ENCODE assay signal across 10 mouse cellular contexts in the genomic region with DNA sequence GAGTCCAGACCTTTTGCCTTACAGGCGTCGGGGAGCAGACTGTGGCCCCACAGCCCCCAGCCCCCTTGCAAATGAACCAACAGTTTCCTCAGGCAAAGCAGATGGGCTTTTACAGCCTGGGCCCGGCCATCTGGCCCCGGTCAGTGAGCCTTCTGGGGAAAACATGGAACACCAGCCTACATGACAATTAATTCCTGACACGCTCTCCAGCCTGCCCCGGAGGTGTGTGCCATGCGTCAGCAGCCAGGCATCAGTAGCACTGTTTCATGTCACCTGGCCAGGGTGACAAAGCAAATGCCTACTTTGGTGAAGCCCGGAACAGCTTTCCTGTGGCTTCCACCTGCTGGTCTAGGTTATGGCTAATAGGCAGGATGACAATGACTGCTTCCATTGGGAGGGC.
DNase-seq lines count a peak whose midpoint lies in the region; TF ChIP-seq lines count a peak whose summit lies in the region.
"Had no signal": no experiment of that assay in that cellular context is flagged by ENCODE, and none has a peak within 500 bp of the region (broad histone marks: within the 10 kb centered on the region; RNA-seq: fewer than 3 reads in every experiment).

No protein-coding gene starts in this region.

- intact Hi-C loops in left cerebral cortex, postnatal 4 days (cut with DNase I): no loop called here
- intact Hi-C loops in left cerebral cortex, postnatal 10 days (cut with DNase I): loop anchor here (5.0 kb wide), 1 partner anchor 118 kb away; the partner anchor contains the start of gene Megf11

- H3K27ac ChIP-seq in layer of hippocampus, adult 2 months: no peak overlapping the region

- no peak for TF ChIP-seq CTCF in layer of hippocampus, adult 2 months (conservative IDR thresholded peaks at IDR 0.05)

- DNase-seq in left cerebral cortex, postnatal 4 days: peak; percentile 72
- no peak for DNase-seq in left cerebral cortex, postnatal 10 days (ENCODE audit: extremely low spot score in 1 of 2, low spot score in 2 of 2)
- peak; percentile 80 for DNase-seq in cerebellum, adult 11 months
- DNase-seq in cerebellum, postnatal 14 days: peak; percentile 67 to 79
- peak; percentile 28 to 53 for DNase-seq in kidney, postnatal 4 days
- DNase-seq in gastrocnemius, postnatal 10 days: no peak
- no peak for DNase-seq in layer of hippocampus, adult 2 months (ENCODE audit: low spot score in 2 of 2)
- DNase-seq: spleen, adult 18-20 months; thymus, adult 2 months had no signal

- H3K4me3 ChIP-seq in layer of hippocampus, adult 2 months: no peak overlapping the region
- H3K4me3 ChIP-seq: megakaryocyte, embryonic 14.5 days had no signal

Comparison
In these comparisons a context has a peak if more than half of its experiments do, and no peak if none do; other contexts are left out.
1. DNase-seq: peak in left cerebral cortex, postnatal 4 days (single experiment), cerebellum, adult 11 months (single experiment), cerebellum, postnatal 14 days (2 of 2) and kidney, postnatal 4 days (2 of 2); none in left cerebral cortex, postnatal 10 days (0 of 2), gastrocnemius, postnatal 10 days (single experiment) and layer of hippocampus, adult 2 months (0 of 2).